Comparison of ENCODE assay signal across 8 mouse cellular contexts in the genomic region with DNA sequence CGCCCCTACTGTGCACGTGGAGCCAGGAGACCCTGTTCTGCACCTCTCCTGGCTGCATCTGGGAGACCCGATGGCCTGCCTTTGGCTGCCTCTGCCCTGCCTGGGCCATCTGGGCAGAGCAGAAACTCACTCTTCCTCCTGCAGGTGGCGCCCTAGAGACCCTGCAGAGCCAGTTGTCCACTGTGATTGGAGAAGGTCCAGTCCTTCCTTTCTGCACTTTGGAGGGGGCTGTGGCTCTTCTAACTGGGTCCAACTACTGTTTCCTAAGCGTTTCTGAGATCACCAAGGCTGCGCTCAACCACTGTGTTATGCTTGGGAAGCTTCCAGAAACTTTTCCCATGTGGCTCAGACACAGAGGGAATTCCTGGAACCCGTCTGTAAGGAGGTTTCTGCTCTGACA.
DNase-seq lines count a peak whose midpoint lies in the region; ATAC-seq lines count a peak whose summit lies in the region.

No protein-coding gene starts in this region.

- no peaks in the 10 kb centered on the region for H3K4me1 ChIP-seq in liver, embryonic 11.5 days (replicated peaks; ENCODE audit: control insufficient read depth, insufficient read depth, low read length)

- H3K4me3 ChIP-seq in liver, embryonic 11.5 days (ENCODE audit: low read depth, low read length) = no peak overlapping the region

- no peak overlapping the region for H3K9ac ChIP-seq in liver, embryonic 11.5 days (ENCODE audit: low read depth, low read length)

- 33% methylated on average over 7 of the region's 7 CpGs for WGBS in liver, embryonic 11.5 days

- H3K27ac ChIP-seq in liver, embryonic 11.5 days (ENCODE audit: low read depth, low read length) = no peak overlapping the region

- no peaks in the 10 kb centered on the region for H3K9me3 ChIP-seq in liver, embryonic 11.5 days (ENCODE audit: control insufficient read depth, low read length)

- no peak overlapping the region for H3K4me2 ChIP-seq in liver, embryonic 11.5 days

- peak; percentile 77 for DNase-seq in 3134 (ENCODE audit: extremely low read depth, insufficient read length, low spot score)
- DNase-seq in R1 (ENCODE audit: low read depth, low spot score) = peak; percentile 73
- DNase-seq in cerebellum, postnatal 25 days = peak; percentile 79 to 87
- peak; percentile 85 for DNase-seq in kidney, adult 9 months
- DNase-seq in liver, embryonic 11.5 days (ENCODE audit: low spot score) = peak; percentile 76
- DNase-seq in ovary, adult 18-20 months (ENCODE audit: low spot score) = peak; percentile 58
- peak; percentile 65 for DNase-seq in thymus, postnatal 0 days (ENCODE audit: low spot score)

- peak; percentile 76 for ATAC-seq in granulocyte monocyte progenitor cell, adult 5-6 weeks (replicated peaks; ENCODE audit: poor library complexity, severe bottlenecking)
- ATAC-seq in liver, embryonic 11.5 days (replicated peaks; ENCODE audit: low FRiP score) = no peak

- H3K36me3 ChIP-seq in liver, embryonic 11.5 days (ENCODE audit: control insufficient read depth, insufficient read depth, low read length) = no peaks in the 10 kb centered on the region

- H3K27me3 ChIP-seq in liver, embryonic 11.5 days (replicated peaks; ENCODE audit: control insufficient read depth, insufficient read depth, low read length) = no peaks in the 10 kb centered on the region
